Mouse (Mus musculus) E14TG2a.4 (cell line): ENCODE data around the gene Ppan.
A peak's percentile ranks its signal among the peaks of the same experiment; 100 is the strongest.

Source experiments
- CTCF ChIP-seq: conservative IDR thresholded peaks from 2 replicates; pipeline ENCODE4 v1.5.1; 2014; ENCODE audit warnings: low read length
- NANOG ChIP-seq: IDR thresholded peaks from 2 replicates; pipeline ENCODE4 v1.6.1; 2014; ENCODE audit warnings: borderline replicate concordance, low read length, mixed read lengths
- POU5F1 ChIP-seq: IDR thresholded peaks from 2 replicates; pipeline ENCODE4 v1.6.1; 2014; ENCODE audit warnings: low read length, borderline replicate concordance

GRCm38 (mm10) chr9:20901466-20902173 lies 13.6 kb downstream of the Ppan start:
- peak; percentile 28 for TF ChIP-seq CTCF
- no peak for TF ChIP-seq POU5F1
- no peak for TF ChIP-seq NANOG
